Mouse (Mus musculus): ENCODE results near the gene Lect2. TPM values are rescaled to one million over a fixed set of nuclear protein-coding genes. Genes with fewer than 3 reads are reported as not detected.

Lect2 gene
- total and polyA plus RNA-seq, 2 experiments, result 106 to 425 TPM

DNA sequence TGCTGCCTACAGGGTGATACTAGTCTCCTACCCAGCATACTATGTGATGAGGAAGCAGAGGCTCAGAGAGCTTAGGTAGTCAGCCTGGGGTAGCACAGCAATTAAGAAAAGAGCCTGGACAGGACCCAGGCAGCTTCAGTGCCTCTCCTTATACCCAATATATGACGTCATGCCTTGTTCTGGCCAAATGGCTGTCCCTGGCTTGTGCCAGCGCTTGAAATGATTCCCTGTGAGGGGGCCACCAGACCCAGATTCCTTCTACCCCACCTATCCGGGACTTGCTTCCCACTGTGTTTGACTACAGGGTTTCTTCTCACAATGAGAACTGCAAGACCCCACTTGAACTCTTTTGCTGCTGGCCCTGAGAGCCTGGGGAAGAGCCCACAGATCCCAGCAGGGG, 33.2 kb upstream of the Lect2 start:
- TF ChIP-seq CTCF (IDR thresholded peaks at IDR 0.05; ENCODE audit: low read depth, low read length) (no peak), POLR2A (IDR thresholded peaks at IDR 0.05; ENCODE audit: extremely low read depth, insufficient read depth, low read length) (no peak)
- 85% methylated on average over 3 of the region's 3 CpGs for WGBS
- H3K36me3 ChIP-seq (ENCODE audit: control insufficient read depth, insufficient read depth, low read length), result no peaks in the 10 kb centered on the region
- no peak overlapping the region for H3K4me3 ChIP-seq (ENCODE audit: insufficient read depth, low read depth, low read length)
- no peak overlapping the region for H3K27ac ChIP-seq (replicated peaks; ENCODE audit: insufficient read depth, low read depth, low read length)
- no peak overlapping the region for H3K9ac ChIP-seq (ENCODE audit: low read depth, low read length)
- H3K4me1 ChIP-seq (ENCODE audit: control insufficient read depth, insufficient read depth, low read length), result no peaks in the 10 kb centered on the region
- no peak for DNase-seq (ENCODE audit: extremely low read depth, low read depth, low spot score)
- H3K27me3 ChIP-seq (ENCODE audit: control insufficient read depth, insufficient read depth, low read length), result no peaks in the 10 kb centered on the region
- no peaks in the 10 kb centered on the region for H3K79me2 ChIP-seq (ENCODE audit: control insufficient read depth, insufficient read depth, low read length)

DNA sequence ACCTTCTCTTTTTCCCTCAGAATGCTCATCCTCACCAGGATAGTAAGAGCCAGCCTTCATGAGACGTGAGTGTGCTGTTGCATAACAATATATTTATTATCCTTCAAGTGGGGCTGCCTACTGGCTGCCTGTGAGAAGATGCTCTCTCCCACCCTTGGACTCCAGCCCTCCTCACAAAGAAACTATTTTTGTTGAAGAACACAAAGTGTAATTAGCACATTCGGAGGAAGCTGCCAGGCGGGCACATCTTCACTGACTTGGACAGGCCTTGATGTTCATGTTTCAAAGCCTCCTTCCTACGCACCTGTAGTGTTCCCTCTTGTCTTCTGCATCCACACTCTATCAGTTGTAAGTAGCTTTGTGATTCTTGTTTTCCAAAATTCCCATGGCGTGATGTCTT, 32.1 kb upstream of the Lect2 start:
- no peaks in the 10 kb centered on the region for H3K36me3 ChIP-seq (ENCODE audit: control insufficient read depth, insufficient read depth, low read length)
- no peaks in the 10 kb centered on the region for H3K27me3 ChIP-seq (ENCODE audit: control insufficient read depth, insufficient read depth, low read length)
- no peak for DNase-seq (ENCODE audit: extremely low read depth, low read depth, low spot score)
- H3K4me1 ChIP-seq (ENCODE audit: control insufficient read depth, insufficient read depth, low read length), result peaks cover 2% of the 10 kb centered on the region
- no peak overlapping the region for H3K4me3 ChIP-seq (ENCODE audit: insufficient read depth, low read depth, low read length)
- H3K79me2 ChIP-seq (ENCODE audit: control insufficient read depth, insufficient read depth, low read length), result no peaks in the 10 kb centered on the region
- H3K9ac ChIP-seq (ENCODE audit: low read depth, low read length), result no peak overlapping the region
- no peak overlapping the region for H3K27ac ChIP-seq (replicated peaks; ENCODE audit: insufficient read depth, low read depth, low read length)
- TF ChIP-seq POLR2A (IDR thresholded peaks at IDR 0.05; ENCODE audit: extremely low read depth, insufficient read depth, low read length), result no peak
- TF ChIP-seq CTCF (IDR thresholded peaks at IDR 0.05; ENCODE audit: low read depth, low read length), result no peak
- WGBS, result 93% methylated on average over 5 of the region's 5 CpGs

DNA sequence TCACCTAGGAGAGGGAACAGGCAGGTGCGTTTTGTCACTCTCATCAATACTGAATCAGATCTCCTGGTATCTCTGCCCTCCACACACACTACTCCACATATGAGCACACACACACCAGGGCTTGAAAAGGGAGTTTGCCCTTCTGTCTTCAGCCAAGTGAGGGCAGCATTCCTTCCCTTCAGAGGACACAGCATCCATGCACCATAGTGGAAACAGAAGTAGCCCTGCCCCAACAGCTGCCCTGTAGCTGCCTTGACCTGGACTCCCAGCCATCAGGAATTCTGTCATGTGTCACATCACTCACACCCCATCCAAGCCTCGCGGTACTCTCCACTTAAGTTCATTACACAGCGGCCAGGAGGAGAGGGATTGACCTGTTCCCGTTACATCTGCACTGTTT, 29.8 kb upstream of the Lect2 start:
- WGBS, result 89% methylated on average over 5 of the region's 5 CpGs
- no peak overlapping the region for H3K4me3 ChIP-seq (ENCODE audit: insufficient read depth, low read depth, low read length)
- no peak for DNase-seq (ENCODE audit: extremely low read depth, low read depth, low spot score)
- H3K9ac ChIP-seq (ENCODE audit: low read depth, low read length), result no peak overlapping the region
- H3K36me3 ChIP-seq (ENCODE audit: control insufficient read depth, insufficient read depth, low read length), result no peaks in the 10 kb centered on the region
- peaks cover 2% of the 10 kb centered on the region for H3K4me1 ChIP-seq (ENCODE audit: control insufficient read depth, insufficient read depth, low read length)
- no peak for TF ChIP-seq CTCF (IDR thresholded peaks at IDR 0.05; ENCODE audit: low read depth, low read length)
- TF ChIP-seq POLR2A (IDR thresholded peaks at IDR 0.05; ENCODE audit: extremely low read depth, insufficient read depth, low read length), result no peak
- no peaks in the 10 kb centered on the region for H3K27me3 ChIP-seq (ENCODE audit: control insufficient read depth, insufficient read depth, low read length)
- no peak overlapping the region for H3K27ac ChIP-seq (replicated peaks; ENCODE audit: insufficient read depth, low read depth, low read length)
- no peaks in the 10 kb centered on the region for H3K79me2 ChIP-seq (ENCODE audit: control insufficient read depth, insufficient read depth, low read length)

DNA sequence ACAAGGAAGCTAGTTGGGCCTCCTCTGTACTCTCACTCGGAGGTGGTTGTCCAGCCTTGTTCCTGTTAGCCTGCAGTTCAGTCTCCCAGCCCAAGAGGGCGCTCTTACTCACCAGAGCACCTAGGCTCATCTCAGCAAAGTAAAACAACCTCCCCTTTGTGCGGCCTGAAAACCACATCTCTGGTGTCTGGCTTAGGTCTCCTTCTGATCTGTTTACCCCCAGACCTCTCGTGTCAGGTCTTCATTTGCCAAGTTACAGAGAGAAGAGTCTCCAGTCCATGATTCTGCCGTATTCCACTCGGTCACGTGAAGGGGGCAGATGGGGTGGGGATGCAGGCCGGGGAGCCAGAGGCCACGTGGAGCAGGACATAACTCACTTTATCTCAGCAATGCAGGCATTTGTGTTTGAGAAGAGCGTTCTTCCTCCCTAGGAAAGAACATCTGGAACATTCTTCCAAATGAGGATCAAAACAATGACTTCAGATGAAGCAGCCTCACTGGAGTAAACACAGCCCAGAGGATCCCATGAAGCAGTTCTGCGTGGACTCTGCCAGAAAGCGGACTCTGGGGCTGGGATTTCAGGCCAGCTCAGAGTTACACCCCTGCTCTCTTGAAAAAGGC, 27.5 kb upstream of the Lect2 start:
- Histone ChIP-seq H3K27me3 (ENCODE audit: control insufficient read depth, insufficient read depth, low read length) (no peaks in the 10 kb centered on the region), H3K9ac (ENCODE audit: low read depth, low read length) (no peak overlapping the region), H3K79me2 (ENCODE audit: control insufficient read depth, insufficient read depth, low read length) (no peaks in the 10 kb centered on the region), H3K4me3 (ENCODE audit: insufficient read depth, low read depth, low read length) (no peak overlapping the region), H3K4me1 (ENCODE audit: control insufficient read depth, insufficient read depth, low read length) (peaks cover 12% of the 10 kb centered on the region), H3K36me3 (ENCODE audit: control insufficient read depth, insufficient read depth, low read length) (no peaks in the 10 kb centered on the region), H3K27ac (replicated peaks; ENCODE audit: insufficient read depth, low read depth, low read length) (no peak overlapping the region)
- TF ChIP-seq POLR2A (IDR thresholded peaks at IDR 0.05; ENCODE audit: extremely low read depth, insufficient read depth, low read length), result no peak
- peak; percentile 97 for TF ChIP-seq CTCF (IDR thresholded peaks at IDR 0.05; ENCODE audit: low read depth, low read length)
- 66% methylated on average over 12 of the region's 12 CpGs for WGBS
- DNase-seq (ENCODE audit: extremely low read depth, low read depth, low spot score), result peak; percentile 48

DNA sequence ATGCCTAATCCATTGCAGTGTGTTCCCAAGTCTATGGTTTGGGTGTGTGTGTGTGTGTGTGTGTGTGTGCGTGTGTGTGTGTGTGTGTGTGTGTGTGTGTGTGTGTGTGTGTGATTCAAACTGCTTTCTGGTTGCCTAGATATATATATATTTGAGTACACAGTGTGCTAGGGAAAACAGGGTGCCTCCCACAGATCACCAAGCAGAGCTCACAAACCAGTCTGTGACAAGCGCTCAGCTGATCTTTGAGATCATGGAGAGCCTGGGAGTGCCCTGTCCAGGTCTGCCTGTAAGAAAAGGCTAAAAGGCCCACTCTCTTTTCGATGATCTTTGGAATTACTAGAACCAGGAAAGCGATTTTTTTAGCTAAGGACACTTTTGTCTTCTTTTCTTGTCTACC, 26.8 kb upstream of the Lect2 start:
- Histone ChIP-seq H3K4me3 (ENCODE audit: insufficient read depth, low read depth, low read length) (no peak overlapping the region), H3K9ac (ENCODE audit: low read depth, low read length) (no peak overlapping the region), H3K36me3 (ENCODE audit: control insufficient read depth, insufficient read depth, low read length) (no peaks in the 10 kb centered on the region), H3K27ac (replicated peaks; ENCODE audit: insufficient read depth, low read depth, low read length) (no peak overlapping the region), H3K4me1 (ENCODE audit: control insufficient read depth, insufficient read depth, low read length) (peaks cover 12% of the 10 kb centered on the region), H3K27me3 (ENCODE audit: control insufficient read depth, insufficient read depth, low read length) (no peaks in the 10 kb centered on the region), H3K79me2 (ENCODE audit: control insufficient read depth, insufficient read depth, low read length) (no peaks in the 10 kb centered on the region)
- no peak for DNase-seq (ENCODE audit: extremely low read depth, low read depth, low spot score)
- TF ChIP-seq CTCF (IDR thresholded peaks at IDR 0.05; ENCODE audit: low read depth, low read length) (no peak), POLR2A (IDR thresholded peaks at IDR 0.05; ENCODE audit: extremely low read depth, insufficient read depth, low read length) (no peak)
- 89% methylated on average over 4 of the region's 4 CpGs for WGBS

DNA sequence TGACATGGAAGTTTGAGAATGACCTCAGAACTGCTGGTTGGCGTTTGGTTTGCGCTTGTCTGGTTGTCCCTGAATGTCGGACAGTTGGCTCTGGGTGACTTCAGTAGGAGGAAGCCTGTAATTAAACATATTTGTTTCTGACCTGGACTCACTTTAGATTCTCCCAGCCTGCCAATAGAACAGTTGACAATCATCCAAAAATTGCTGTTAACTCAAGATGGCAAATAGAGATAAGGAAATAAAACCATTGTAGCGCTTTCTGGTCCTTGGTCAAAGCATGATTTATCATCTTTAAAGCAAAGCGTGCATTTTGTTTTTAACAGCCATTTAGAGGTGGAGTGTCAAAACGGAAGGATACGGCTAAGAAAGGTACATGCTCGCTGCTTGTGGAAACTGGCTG, 23.3 kb upstream of the Lect2 start:
- Histone ChIP-seq H3K79me2 (ENCODE audit: control insufficient read depth, insufficient read depth, low read length) (no peaks in the 10 kb centered on the region), H3K27ac (replicated peaks; ENCODE audit: insufficient read depth, low read depth, low read length) (no peak overlapping the region), H3K4me1 (ENCODE audit: control insufficient read depth, insufficient read depth, low read length) (peaks cover 12% of the 10 kb centered on the region), H3K9ac (ENCODE audit: low read depth, low read length) (no peak overlapping the region), H3K27me3 (ENCODE audit: control insufficient read depth, insufficient read depth, low read length) (no peaks in the 10 kb centered on the region), H3K36me3 (ENCODE audit: control insufficient read depth, insufficient read depth, low read length) (no peaks in the 10 kb centered on the region), H3K4me3 (ENCODE audit: insufficient read depth, low read depth, low read length) (no peak overlapping the region)
- TF ChIP-seq CTCF (IDR thresholded peaks at IDR 0.05; ENCODE audit: low read depth, low read length) (no peak), POLR2A (IDR thresholded peaks at IDR 0.05; ENCODE audit: extremely low read depth, insufficient read depth, low read length) (no peak)
- peak; percentile 92 for DNase-seq (ENCODE audit: extremely low read depth, low read depth, low spot score)
- 31% methylated on average over 8 of the region's 8 CpGs for WGBS

Data from liver, adult 2 months (tissue).